Mouse (Mus musculus): ENCODE measurements at regions not wholly inside any gene's neighbourhood (a gene's known extent, or its start where the extent isn't known, plus 50 kb on each side); places are given as distances from the start of the nearest gene placed in this dataset.

DNA sequence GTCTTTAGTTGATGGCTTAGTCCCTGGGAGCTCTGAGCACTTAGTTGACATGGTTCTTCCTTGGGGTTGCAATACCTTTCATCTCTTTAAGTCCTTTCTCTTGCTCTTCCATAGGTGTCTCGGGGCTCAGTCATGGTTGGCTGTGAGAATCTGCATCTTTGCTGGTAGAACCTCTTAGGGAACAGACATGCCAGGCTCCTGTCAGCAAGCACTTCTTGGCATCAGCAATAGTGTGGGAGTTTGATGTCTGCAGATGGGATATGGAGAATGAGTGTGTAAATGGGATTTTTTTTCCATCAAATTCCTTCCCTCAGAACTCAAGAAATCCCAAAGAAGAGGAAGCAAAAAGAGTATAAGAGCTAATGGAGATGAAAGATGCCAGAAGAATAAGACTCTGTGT, 1975.9 kb upstream of the Gm12353 start:
- DNase-seq (ENCODE audit: low read depth, low spot score), result no peak

DNA sequence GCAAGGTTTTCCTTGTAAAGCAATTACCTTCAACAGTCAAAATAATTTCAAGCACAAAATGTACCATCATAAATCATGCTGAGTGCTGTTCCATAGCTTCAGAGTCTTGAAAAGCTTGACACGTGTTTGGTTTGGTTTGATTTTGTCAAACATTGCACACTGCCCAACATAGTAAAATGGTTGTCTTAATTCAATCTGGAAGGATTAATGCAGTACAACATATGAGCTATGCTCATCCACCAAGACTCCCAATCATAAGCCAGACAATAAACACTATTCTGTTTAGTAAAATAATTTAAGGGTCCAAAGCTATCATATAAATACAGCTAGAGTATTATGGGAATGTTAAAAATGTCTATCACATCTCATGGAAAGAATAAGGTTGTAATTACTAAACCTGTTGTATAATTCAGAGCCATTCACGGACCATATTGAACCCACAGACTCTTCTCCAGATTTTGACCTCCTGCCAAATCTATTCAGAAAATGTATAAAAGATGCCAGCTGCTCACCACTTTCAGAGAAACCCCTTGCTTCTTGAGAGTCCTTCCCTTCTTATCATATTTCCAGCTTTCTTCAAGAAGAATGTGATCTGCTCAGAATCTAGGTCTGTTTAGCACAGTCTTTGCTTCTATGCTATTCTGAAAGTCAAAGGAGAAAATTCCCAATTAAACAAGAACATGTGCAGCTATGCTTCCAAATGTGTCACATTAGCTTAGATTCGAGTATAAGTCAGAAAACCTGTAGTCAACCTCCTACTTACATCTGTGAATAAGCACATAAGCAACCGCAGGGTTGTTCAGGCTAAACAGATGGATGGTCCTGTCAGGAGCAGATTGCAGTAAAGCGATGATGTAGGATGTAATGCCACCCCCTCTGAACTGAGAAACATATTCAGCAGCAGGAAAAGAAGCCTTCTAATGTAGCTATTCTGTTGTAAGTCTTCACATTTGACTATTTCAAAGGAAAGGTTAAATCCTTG, 1969.4 kb upstream of the Gm12353 start:
- no peak for DNase-seq (ENCODE audit: low read depth, low spot score)

DNA sequence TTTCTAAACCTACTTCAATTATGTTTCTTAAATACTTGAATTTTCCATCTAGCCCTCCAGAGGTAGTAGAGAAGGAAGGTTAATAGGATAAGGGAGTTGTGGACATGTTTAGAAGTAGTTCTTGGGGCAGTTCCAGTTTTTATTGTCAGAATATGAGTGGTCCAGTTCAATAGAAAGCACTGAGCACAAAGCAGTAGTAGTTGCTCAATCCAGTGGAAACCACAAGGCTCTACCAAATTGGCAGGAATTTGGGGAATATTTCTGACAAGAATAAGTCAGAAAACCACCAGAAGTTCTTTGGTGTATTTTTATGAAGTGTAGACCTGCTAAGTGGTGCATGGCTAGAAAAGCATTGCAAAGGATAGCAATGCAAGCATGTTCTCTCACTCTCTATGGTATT, 1958.5 kb upstream of the Gm12353 start:
- DNase-seq (ENCODE audit: low read depth, low spot score), result peak; percentile 69

DNA sequence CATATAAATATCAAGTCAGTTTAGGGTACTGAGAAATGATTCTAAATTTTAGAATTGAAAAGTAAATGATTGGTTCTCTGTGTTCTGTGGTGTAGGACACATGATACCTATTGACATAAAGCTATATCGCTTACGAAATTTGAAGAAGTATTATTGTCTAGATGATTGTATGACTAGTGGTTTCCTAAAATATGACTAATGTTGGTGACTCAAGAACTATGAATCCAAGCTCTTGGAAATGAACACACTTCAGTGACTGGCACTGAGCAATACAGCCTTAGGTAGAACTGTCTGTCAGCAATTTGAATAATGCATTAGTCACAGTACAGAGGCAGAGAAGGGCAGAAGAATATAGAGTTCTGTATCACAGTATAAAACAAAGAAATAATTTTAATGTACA, 1955.9 kb upstream of the Gm12353 start:
- DNase-seq (ENCODE audit: low read depth, low spot score), result peak; percentile 90

DNA sequence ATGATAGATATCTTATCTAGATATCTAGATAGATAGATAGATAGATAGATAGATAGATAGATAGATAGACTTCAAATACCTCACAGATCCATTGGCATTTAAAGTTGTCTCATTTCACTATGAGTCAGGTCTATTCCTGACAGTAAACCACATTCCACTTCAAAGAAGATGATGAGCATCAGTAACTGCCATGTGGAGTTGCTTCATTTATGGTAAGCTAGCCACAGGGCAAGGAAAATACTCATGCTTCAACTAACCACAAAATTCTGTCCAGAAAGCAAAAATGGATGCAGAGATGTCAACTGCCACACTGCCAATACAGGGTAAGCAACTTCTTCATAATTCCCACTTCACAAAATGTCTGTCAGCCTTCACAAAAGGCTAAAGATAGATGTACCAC, 1951.7 kb upstream of the Gm12353 start:
- peak; percentile 57 for DNase-seq (ENCODE audit: low read depth, low spot score)

DNA sequence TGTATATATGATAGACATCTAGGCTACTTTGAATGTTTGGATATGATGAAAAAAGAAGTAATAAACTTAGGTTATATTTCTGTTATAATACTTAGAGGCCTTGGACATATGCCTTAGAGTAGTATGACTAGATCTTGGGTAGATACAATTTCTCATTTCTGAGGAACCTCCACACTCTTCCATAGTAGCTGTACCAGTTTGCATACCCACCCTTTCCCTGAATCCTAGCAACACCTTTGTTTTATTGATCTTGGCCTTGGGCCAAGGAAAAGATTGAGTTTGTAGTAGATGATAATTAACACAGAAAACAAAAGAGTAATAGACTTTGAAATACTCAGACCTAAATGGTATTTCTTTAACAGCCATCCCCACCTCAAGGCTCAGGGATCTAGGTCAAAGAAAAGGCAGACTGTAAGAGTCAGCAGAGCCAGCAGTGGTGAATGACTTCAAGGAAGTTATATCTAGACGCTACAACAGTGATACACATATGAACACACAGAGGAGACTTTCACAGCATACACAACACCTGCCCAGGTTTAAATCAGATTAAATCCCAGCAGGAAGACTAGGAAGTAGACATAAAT, 1937.9 kb upstream of the Gm12353 start:
- no peak for DNase-seq (ENCODE audit: low read depth, low spot score)

All from 3T3-L1 (cell line).